Mouse (Mus musculus) brain, embryonic 18.5 days (tissue): ENCODE results near the gene Fbxl21.

Source experiments
- DNase-seq: peaks from one replicate; pipeline ENCODE4 v3.0.0-alpha.2; 2012; ENCODE audit warnings: low read depth, low spot score

Gene Fbxl21

GRCm38 (mm10) chr13:56581512-56581911 is 59.2 kb downstream of the Fbxl21 start:
- no peak for DNase-seq

GRCm38 (mm10) chr13:56581961-56582434 is 59.7 kb downstream of the Fbxl21 start:
- DNase-seq: no peak

- no peak for DNase-seq
Measured at GRCm38 (mm10) chr13:56582720-56583119, 60.4 kb downstream of the Fbxl21 start.

GRCm38 (mm10) chr13:56586046-56586445 is 63.8 kb downstream of the Fbxl21 start:
- DNase-seq: no peak
